Mouse (Mus musculus): ENCODE measurements at regions not wholly inside any gene's neighbourhood (a gene's known extent, or its start where the extent isn't known, plus 50 kb on each side); places are given as distances from the start of the nearest gene placed in this dataset.
A peak's percentile ranks its signal among the peaks of the same experiment; 100 is the strongest.

DNA sequence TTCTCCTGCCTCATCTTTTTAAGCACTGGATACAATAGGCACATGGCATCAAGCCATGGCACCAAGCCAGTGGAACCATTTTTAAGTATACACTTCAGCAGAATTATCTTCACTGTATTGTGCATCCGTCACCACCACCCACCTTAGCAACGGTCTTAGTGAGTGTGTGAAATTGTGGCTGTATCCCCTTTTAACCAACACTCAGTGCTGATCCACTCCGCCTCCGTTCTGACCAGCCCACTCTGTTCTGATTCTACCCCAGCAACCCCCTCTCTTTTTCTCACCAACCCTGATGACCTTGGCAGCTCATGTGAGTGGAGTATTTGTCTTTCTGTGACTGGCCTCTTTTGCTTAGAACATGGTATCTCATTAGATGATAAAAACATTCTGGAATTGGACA is 662.2 kb downstream of the Zfp706 start:
- Histone ChIP-seq H3K9me3 (replicated peaks) (no peaks in the 10 kb centered on the region), H3K27ac (no peak overlapping the region), H3K9ac (no peak overlapping the region), H3K4me1 (replicated peaks) (peaks cover 22% of the 10 kb centered on the region), H3K4me2 (no peak overlapping the region), H3K4me3 (no peak overlapping the region), H3K27me3 (no peaks in the 10 kb centered on the region), H3K36me3 (no peaks in the 10 kb centered on the region)
- 41% methylated on average over 4 of the region's 4 CpGs for WGBS
- peak; percentile 53 for ATAC-seq (replicated peaks; ENCODE audit: insufficient number of reproducible peaks, insufficient read depth, low FRiP score, low read depth)

GRCm38 (mm10) chr15:36339971-36340550 is 667.5 kb downstream of the Zfp706 start:
- Histone ChIP-seq H3K9me3 (replicated peaks) (no peaks in the 10 kb centered on the region), H3K27me3 (no peaks in the 10 kb centered on the region), H3K4me1 (replicated peaks) (peaks cover 9% of the 10 kb centered on the region; the same call in 1 of the 2 replicates), H3K4me3 (no peak overlapping the region), H3K36me3 (no peaks in the 10 kb centered on the region), H3K4me2 (no peak overlapping the region), H3K9ac (no peak overlapping the region), H3K27ac (no peak overlapping the region)
- 74% methylated on average over 5 of the region's 5 CpGs for WGBS
- ATAC-seq (replicated peaks; ENCODE audit: insufficient number of reproducible peaks, insufficient read depth, low FRiP score, low read depth): no peak

- no peak overlapping the region for H3K9ac ChIP-seq
- H3K4me2 ChIP-seq: no peak overlapping the region
- no peaks in the 10 kb centered on the region for H3K9me3 ChIP-seq (replicated peaks)
- H3K36me3 ChIP-seq: no peaks in the 10 kb centered on the region
- H3K27ac ChIP-seq: no peak overlapping the region
- no peaks in the 10 kb centered on the region for H3K27me3 ChIP-seq
- WGBS: 82% methylated on average over 2 of the region's 2 CpGs
- H3K4me3 ChIP-seq: no peak overlapping the region
- no peak for ATAC-seq (replicated peaks; ENCODE audit: insufficient number of reproducible peaks, insufficient read depth, low FRiP score, low read depth)
- peaks cover under 1% of the 10 kb centered on the region; the same call in 1 of the 2 replicates for H3K4me1 ChIP-seq (replicated peaks)
Measured at GRCm38 (mm10) chr15:36338766-36339165, 668.8 kb downstream of the Zfp706 start.

DNA sequence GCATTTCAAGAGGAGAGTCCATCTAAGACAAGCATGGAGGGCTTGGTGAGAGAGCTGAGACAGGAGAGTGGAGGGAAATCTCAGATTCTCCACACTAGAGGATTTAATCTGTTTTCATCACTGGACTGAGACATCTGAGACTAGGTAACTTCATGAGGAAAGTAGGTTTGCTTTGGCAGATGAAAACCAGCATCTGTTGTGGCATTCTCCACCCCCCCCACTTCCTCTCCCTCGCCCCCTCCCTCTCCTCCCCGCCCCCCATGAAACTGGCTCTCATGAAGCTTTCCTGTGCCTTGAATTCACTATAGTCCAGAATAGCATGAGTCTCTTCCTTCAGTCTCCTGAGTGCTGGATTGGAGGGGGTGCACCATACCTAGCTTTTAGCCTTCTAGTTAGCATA is 670.7 kb downstream of the Zfp706 start:
- Histone ChIP-seq H3K4me1 (replicated peaks) (no peaks in the 10 kb centered on the region), H3K4me3 (no peak overlapping the region), H3K9ac (no peak overlapping the region), H3K9me3 (replicated peaks) (no peaks in the 10 kb centered on the region), H3K27ac (no peak overlapping the region), H3K36me3 (no peaks in the 10 kb centered on the region), H3K4me2 (no peak overlapping the region), H3K27me3 (no peaks in the 10 kb centered on the region)
- no peak for ATAC-seq (replicated peaks; ENCODE audit: insufficient number of reproducible peaks, insufficient read depth, low FRiP score, low read depth)
- WGBS: 79% methylated on average over 2 of the region's 2 CpGs

DNA sequence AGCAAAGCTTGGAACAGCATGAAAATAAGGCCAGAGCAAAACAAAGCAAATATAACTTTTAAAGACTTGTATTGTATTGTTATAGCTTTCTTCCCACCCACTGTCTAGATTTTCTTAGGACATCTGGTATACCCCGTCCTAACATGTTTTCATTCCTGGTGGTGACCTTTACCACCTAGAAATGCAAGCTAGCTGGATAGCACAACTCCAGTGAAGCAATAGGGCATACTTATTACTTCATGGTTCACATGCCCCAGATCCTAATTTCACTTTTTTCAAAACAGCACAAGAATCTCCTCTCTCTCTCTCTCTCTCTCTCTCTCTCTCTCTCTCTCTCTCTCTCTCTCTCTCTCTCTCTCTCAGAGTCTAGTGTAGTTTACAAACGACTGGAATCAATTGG is 672.5 kb downstream of the Zfp706 start:
- no peaks in the 10 kb centered on the region for H3K4me1 ChIP-seq (replicated peaks)
- 69% methylated on average over 2 of the region's 2 CpGs for WGBS
- no peaks in the 10 kb centered on the region for H3K36me3 ChIP-seq
- H3K9me3 ChIP-seq (replicated peaks): no peaks in the 10 kb centered on the region
- H3K27ac ChIP-seq: no peak overlapping the region
- ATAC-seq (replicated peaks; ENCODE audit: insufficient number of reproducible peaks, insufficient read depth, low FRiP score, low read depth): no peak
- H3K9ac ChIP-seq: no peak overlapping the region
- no peak overlapping the region for H3K4me3 ChIP-seq
- no peak overlapping the region for H3K4me2 ChIP-seq
- H3K27me3 ChIP-seq: no peaks in the 10 kb centered on the region

- no peak overlapping the region for H3K4me3 ChIP-seq
- no peak overlapping the region for H3K27ac ChIP-seq
- no peaks in the 10 kb centered on the region for H3K27me3 ChIP-seq
- no peaks in the 10 kb centered on the region for H3K4me1 ChIP-seq (replicated peaks)
- H3K4me2 ChIP-seq: no peak overlapping the region
- 72% methylated on average over 9 of the region's 9 CpGs for whole genome bisulfite sequencing
- no peaks in the 10 kb centered on the region for H3K36me3 ChIP-seq
- no peak overlapping the region for H3K9ac ChIP-seq
- H3K9me3 ChIP-seq (replicated peaks): no peaks in the 10 kb centered on the region
- ATAC-seq (replicated peaks; ENCODE audit: insufficient number of reproducible peaks, insufficient read depth, low FRiP score, low read depth): no peak
Measured at GRCm38 (mm10) chr15:36334436-36335113, 673.0 kb downstream of the Zfp706 start.

DNA sequence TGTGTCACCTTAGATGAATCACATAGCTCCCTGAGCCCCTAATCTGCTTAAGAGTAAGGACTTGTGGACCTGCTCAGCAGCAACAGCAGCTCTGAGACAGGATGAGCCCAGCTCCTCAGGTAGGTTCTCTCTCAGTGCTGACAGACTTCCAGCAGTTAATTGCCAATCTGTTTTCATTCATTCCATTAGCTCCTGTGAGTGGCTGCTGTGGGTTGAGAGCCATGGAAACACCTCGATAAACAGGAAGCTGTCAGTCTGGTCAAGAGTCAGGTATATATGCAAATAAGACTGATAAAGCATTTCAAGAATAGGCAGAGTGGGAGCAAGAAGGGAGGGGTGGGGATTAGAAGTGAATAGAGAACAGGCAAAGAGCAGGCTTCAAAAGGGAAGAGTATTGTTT is 673.7 kb downstream of the Zfp706 start:
- no peak overlapping the region for H3K4me3 ChIP-seq
- 44% methylated on average over 1 of the region's 1 CpGs for WGBS
- H3K9me3 ChIP-seq (replicated peaks): no peaks in the 10 kb centered on the region
- no peak overlapping the region for H3K9ac ChIP-seq
- H3K36me3 ChIP-seq: no peaks in the 10 kb centered on the region
- H3K4me1 ChIP-seq (replicated peaks): no peaks in the 10 kb centered on the region
- H3K27me3 ChIP-seq: no peaks in the 10 kb centered on the region
- no peak for ATAC-seq (replicated peaks; ENCODE audit: insufficient number of reproducible peaks, insufficient read depth, low FRiP score, low read depth)
- no peak overlapping the region for H3K27ac ChIP-seq
- no peak overlapping the region for H3K4me2 ChIP-seq

- H3K4me3 ChIP-seq: no peak overlapping the region
- ATAC-seq (replicated peaks; ENCODE audit: insufficient number of reproducible peaks, insufficient read depth, low FRiP score, low read depth): no peak
- H3K27me3 ChIP-seq: no peaks in the 10 kb centered on the region
- no peak overlapping the region for H3K27ac ChIP-seq
- H3K4me2 ChIP-seq: no peak overlapping the region
- H3K4me1 ChIP-seq (replicated peaks): no peaks in the 10 kb centered on the region
- WGBS: 71% methylated on average over 3 of the region's 3 CpGs
- H3K36me3 ChIP-seq: no peaks in the 10 kb centered on the region
- no peak overlapping the region for H3K9ac ChIP-seq
- H3K9me3 ChIP-seq (replicated peaks): no peaks in the 10 kb centered on the region
Measured at GRCm38 (mm10) chr15:36333265-36333664, 674.3 kb downstream of the Zfp706 start.

All from heart, embryonic 15.5 days (tissue).